ENCODE assay signal across 13 mouse cellular contexts in the genomic region with DNA sequence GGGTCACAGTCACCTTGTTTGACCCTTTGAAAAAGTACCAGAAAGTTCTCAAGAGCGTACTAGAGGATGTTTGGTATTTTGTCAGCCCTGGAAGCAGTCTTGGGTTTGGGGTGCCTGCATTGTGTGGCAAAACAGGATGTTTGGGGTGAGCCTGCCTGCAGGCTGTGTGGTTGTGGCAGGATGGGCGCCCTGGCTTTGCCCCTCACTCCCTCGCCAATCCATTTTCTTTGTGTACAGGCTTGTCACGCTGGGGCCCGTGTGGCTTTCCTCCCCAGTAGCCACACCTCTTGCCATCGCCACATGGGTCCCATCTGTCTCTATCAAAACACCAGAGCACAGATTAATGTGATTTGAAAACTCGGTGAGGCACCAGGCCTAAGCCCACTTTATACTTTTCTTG. TPM values are rescaled to one million over a fixed set of nuclear protein-coding genes. Genes with fewer than 3 reads are reported as not detected.
DNase-seq lines count a peak whose midpoint lies in the region; ATAC-seq and TF ChIP-seq lines count a peak whose summit lies in the region.
"Had no signal": no experiment of that assay in that cellular context is flagged by ENCODE, and none has a peak within 500 bp of the region (broad histone marks: within the 10 kb centered on the region; RNA-seq: fewer than 3 reads in every experiment).

No protein-coding gene starts in this region.

- no peak for TF ChIP-seq POLR2A in kidney, adult 2 months (IDR thresholded peaks at IDR 0.05; ENCODE audit: low read depth, low read length)
- TF ChIP-seq POLR2A in thymus, adult 2 months (IDR thresholded peaks at IDR 0.05; ENCODE audit: control insufficient read depth, extremely low read depth, insufficient read depth, low read length, poor library complexity), result no peak

- no peak overlapping the region for H3K4me2 ChIP-seq in kidney, embryonic 14.5 days (replicated peaks; ENCODE audit: low read depth, low read length)
- H3K4me2 ChIP-seq: limb, embryonic 13.5 days; neural tube, embryonic 12.5 days had no signal

- H3K4me1 ChIP-seq in kidney, adult 2 months (ENCODE audit: control insufficient read depth, insufficient read depth, low read length), result no peaks in the 10 kb centered on the region
- peaks cover 23% of the 10 kb centered on the region for H3K4me1 ChIP-seq in kidney, embryonic 14.5 days (ENCODE audit: control insufficient read depth, insufficient read depth, low read length)
- H3K4me1 ChIP-seq in thymus, adult 2 months (replicated peaks; ENCODE audit: control insufficient read depth, insufficient read depth, low read length), result peaks cover 79% of the 10 kb centered on the region

- no peaks in the 10 kb centered on the region for H3K27me3 ChIP-seq in kidney, adult 2 months (replicated peaks; ENCODE audit: control insufficient read depth, insufficient read depth, low read length)
- H3K27me3 ChIP-seq in kidney, embryonic 14.5 days (ENCODE audit: control insufficient read depth, insufficient read depth, low read length), result no peaks in the 10 kb centered on the region
- no peaks in the 10 kb centered on the region for H3K27me3 ChIP-seq in thymus, adult 2 months (ENCODE audit: control insufficient read depth, insufficient read depth, low read length)
- H3K27me3 ChIP-seq: limb, embryonic 13.5 days; neural tube, embryonic 12.5 days had no signal

- DNase-seq in kidney, adult 2 months, result peak; percentile 4
- DNase-seq in T-cell, adult 2 months (ENCODE audit: low spot score), result peak; percentile 97
- peak; percentile 75 for DNase-seq in thymus, adult 2 months
- DNase-seq in heart, adult 11 months, result no peak
- DNase-seq in cerebellum, postnatal 4 days (ENCODE audit: low spot score in 2 of 2), result no peak
- DNase-seq in kidney, postnatal 14 days, result no peak
- DNase-seq: kidney, adult 11 months; layer of hippocampus, adult 9-11 months; lung, postnatal 10 days had no signal

- no peak overlapping the region for H3K27ac ChIP-seq in kidney, adult 2 months (ENCODE audit: insufficient read depth, low read depth, low read length)
- H3K27ac ChIP-seq in kidney, embryonic 14.5 days (ENCODE audit: low read depth, low read length), result no peak overlapping the region
- H3K27ac ChIP-seq in thymus, adult 2 months (ENCODE audit: control insufficient read depth, insufficient read depth, low read length), result peak overlapping the region; percentile 94
- H3K27ac ChIP-seq: limb, embryonic 13.5 days; neural tube, embryonic 12.5 days had no signal

- ATAC-seq in kidney, embryonic 14.5 days (ENCODE audit: low FRiP score, low TSS enrichment), result no peak
- ATAC-seq in granulocyte monocyte progenitor cell, adult 5-6 weeks (replicated peaks; ENCODE audit: poor library complexity, severe bottlenecking), result peak; percentile 44

- TF ChIP-seq CTCF in kidney, adult 2 months (conservative IDR thresholded peaks at IDR 0.05; ENCODE audit: insufficient read depth, insufficient read length, low read depth, low read length), result no peak
- TF ChIP-seq CTCF in thymus, adult 2 months (IDR thresholded peaks at IDR 0.05; ENCODE audit: borderline replicate concordance, control insufficient read depth, extremely low read depth, insufficient read depth, low read length, poor library complexity), result no peak

- no peaks in the 10 kb centered on the region for H3K9me3 ChIP-seq in kidney, embryonic 14.5 days (ENCODE audit: control insufficient read depth, low read length)
- H3K9me3 ChIP-seq: limb, embryonic 13.5 days; neural tube, embryonic 12.5 days had no signal

- H3K4me3 ChIP-seq in kidney, adult 2 months (ENCODE audit: insufficient read depth, low read depth, low read length), result no peak overlapping the region
- H3K4me3 ChIP-seq in kidney, embryonic 14.5 days (ENCODE audit: low read length), result no peak overlapping the region
- peak overlapping the region; percentile 1; the same call in 1 of the 2 replicates for H3K4me3 ChIP-seq in thymus, adult 2 months (ENCODE audit: control insufficient read depth, insufficient read depth, low read length)
- H3K4me3 ChIP-seq: limb, embryonic 13.5 days; neural tube, embryonic 12.5 days had no signal

- no peak overlapping the region for H3K9ac ChIP-seq in kidney, embryonic 14.5 days (ENCODE audit: low read depth, low read length)
- H3K9ac ChIP-seq: limb, embryonic 13.5 days; neural tube, embryonic 12.5 days had no signal

- H3K36me3 ChIP-seq in kidney, adult 2 months (ENCODE audit: control insufficient read depth, insufficient read depth, low read length), result no peaks in the 10 kb centered on the region
- H3K36me3 ChIP-seq in kidney, embryonic 14.5 days (ENCODE audit: control insufficient read depth, insufficient read depth, low read length), result no peaks in the 10 kb centered on the region
- H3K36me3 ChIP-seq in thymus, adult 2 months (ENCODE audit: control insufficient read depth, insufficient read depth, low read length), result no peaks in the 10 kb centered on the region
- H3K36me3 ChIP-seq: limb, embryonic 13.5 days; neural tube, embryonic 12.5 days had no signal

- WGBS in kidney, adult 2 months, result 55% methylated on average over 7 of the region's 7 CpGs
- 30% methylated on average over 7 of the region's 7 CpGs for WGBS in kidney, embryonic 14.5 days
- 3% methylated on average over 7 of the region's 7 CpGs for WGBS in thymus, adult 2 months

RNA-seq across cellular contexts. Expression of a gene that starts 47.2 kb away (rescaled TPM):
- polyA plus RNA-seq in kidney, adult 2 months (2012; rRNA removed), result 2.3 and 8.4 TPM in 2 replicates
- 31.9 and 32.1 TPM in 2 replicates for polyA plus RNA-seq in kidney, embryonic 14.5 days (2014; fragmentation: Nextera tagmentation; extraction: Ambion mirVana)
- not detected in 2 replicates for total RNA-seq in granulocyte monocyte progenitor cell, adult 5-6 weeks (2014; fragmentation: Nextera tagmentation)
- total RNA-seq in granulocyte monocyte progenitor cell, adult 5-6 weeks (2017), result not detected in 2 replicates
- polyA plus RNA-seq in thymus, adult 2 months (2012; rRNA removed), result 279 and 361 TPM in 2 replicates

Comparison
In these comparisons a context has a peak if more than half of its experiments do, and no peak if none do; other contexts are left out.
1. DNase-seq: peak in kidney, adult 2 months (single experiment), T-cell, adult 2 months (single experiment) and thymus, adult 2 months (single experiment); none in heart, adult 11 months (single experiment), cerebellum, postnatal 4 days (0 of 2) and kidney, postnatal 14 days (single experiment).